Mouse (Mus musculus) olfactory bulb, adult 2 months (tissue): ENCODE results near the gene Gabpb2.

Experiments used
- CTCF ChIP-seq: fragments of 200-500 bp; IDR thresholded peaks from 2 replicates; pipeline ENCODE4 v1.5.1; 2012; ENCODE audit warnings: low read depth, mild to moderate bottlenecking, low read length, moderate library complexity; ENCODE audit not compliant: insufficient read depth
- POLR2A ChIP-seq: fragments of 200-500 bp; IDR thresholded peaks from 2 replicates; pipeline ENCODE4 v1.6.1; 2012; ENCODE audit warnings: mild to moderate bottlenecking, low read depth, low read length, moderate library complexity; ENCODE audit not compliant: insufficient read depth

- TF ChIP-seq POLR2A (no peak), CTCF (no peak)
Observed at GRCm38 (mm10) chr3:95246465-95247231, 28.9 kb upstream of the Gabpb2 start.
